Mouse (Mus musculus) small intestine, adult 2 months (tissue): ENCODE results near the gene Tnip3.

Source experiments
- CTCF ChIP-seq: fragments of 200-500 bp; IDR thresholded peaks from 2 replicates; pipeline ENCODE4 v1.5.1; 2012; ENCODE audit warnings: low read depth, mild to moderate bottlenecking, control low read depth, inconsistent platforms, low read length, moderate library complexity, mixed read lengths; ENCODE audit not compliant: insufficient replicate concordance, insufficient read length; ENCODE audit errors: extremely low read depth
- POLR2A ChIP-seq: fragments of 200-500 bp; IDR thresholded peaks from 2 replicates; pipeline ENCODE4 v1.6.1; 2012; ENCODE audit warnings: low read depth, mild to moderate bottlenecking, control low read depth, inconsistent platforms, low read length, moderate library complexity

DNA sequence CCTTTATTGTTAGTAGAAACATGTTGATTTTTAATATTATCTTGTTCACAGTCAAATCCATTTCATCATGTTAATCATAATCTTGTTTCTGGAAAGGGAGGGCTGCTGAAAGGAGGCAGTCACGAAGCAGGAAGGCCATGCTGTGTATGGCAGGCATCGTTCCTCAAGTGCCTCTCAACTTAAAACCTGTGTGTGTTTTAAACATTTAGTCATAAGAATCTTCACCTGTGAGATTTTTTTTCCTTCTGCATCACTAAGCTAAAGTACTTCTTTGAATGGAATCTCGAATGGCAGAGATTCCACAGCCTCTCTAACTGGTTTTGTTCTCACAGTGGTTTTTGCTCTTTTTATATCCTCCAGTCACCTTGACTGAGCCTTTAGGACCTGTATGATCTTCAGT is 121.3 kb downstream of the Tnip3 start:
- no peak for TF ChIP-seq CTCF
- TF ChIP-seq POLR2A: no peak
